Mouse (Mus musculus) left cerebral cortex, postnatal 14 days (tissue): ENCODE data around the gene Cst8. TPM values are rescaled to one million over a fixed set of nuclear protein-coding genes. Genes with fewer than 3 reads are reported as not detected.
"Not testable (repeated sequence)": the region's sequence is repeated elsewhere in the genome, so short reads cannot be mapped to it uniquely, and the experiment has no call there.

Experiments
- DNase-seq, 2 experiments: peaks; one replicate each; pipeline ENCODE4 v3.0.0; 2021 to 2022; ENCODE audit warnings: low spot score in 2 of 2, mixed read lengths in 1 of 2
- intact Hi-C: fragments of 180-260 bp; cut with DNase I; formaldehyde crosslinking; loops from one replicate; pipeline ENCODE4 v1.15.1; 2025
- long read RNA-seq, 2 experiments: library from polyadenylated mRNA; stranded (forward); transcript quantifications; one replicate each; pipeline ENCODE4 v2.0.0; 2021
- total RNA-seq, 2 experiments: library from RNA; stranded (reverse); gene quantifications; 2 replicates each; pipeline ENCODE4 v1.2.3; 2021

Gene Cst8
- total RNA-seq: not detected
- long read RNA-seq, experiment 1: 0 reads
- long read RNA-seq, experiment 2: 0 reads

- intact Hi-C loops: no loop called here
- no peak for DNase-seq
Observed at GRCm38 (mm10) chr2:148798485-148798884, at the start of gene Cst8. TSS of gene Cst8 (plus strand) at chr2:148798785.

GRCm38 (mm10) chr2:148750058-148750457 is 48.5 kb upstream of the Cst8 start, which contains the start of gene Cstl1:
TSS of gene Cstl1 (plus strand) at chr2:148750358.
- DNase-seq: no peak
- intact Hi-C loops: no loop called here

- intact Hi-C loops: loop anchor here (1.0 kb wide), 1 partner anchor 150 kb away; no protein-coding TSS in a partner anchor
- DNase-seq: peak; percentile 89
Observed at GRCm38 (mm10) chr2:148751893-148752813, 46.4 kb upstream of the Cst8 start.

GRCm38 (mm10) chr2:148754310-148754846 is 44.2 kb upstream of the Cst8 start:
- no peak for DNase-seq
- intact Hi-C loops: no loop called here

GRCm38 (mm10) chr2:148763648-148764388 is 34.8 kb upstream of the Cst8 start:
- intact Hi-C loops: no loop called here

GRCm38 (mm10) chr2:148771397-148771796 is 27.2 kb upstream of the Cst8 start, which contains the start of gene Cst11:
TSS of gene Cst11 (minus strand) at chr2:148771497.
- intact Hi-C loops, DNase-seq: not testable (repeated sequence)

More at GRCm38 (mm10) chr2:148763648-148764388, 34.8 kb upstream of the Cst8 start:
- DNase-seq: no peak

- no peak for DNase-seq
- intact Hi-C loops: no loop called here
Observed at GRCm38 (mm10) chr2:148781709-148782108, 16.9 kb upstream of the Cst8 start, which contains the start of gene 8030411F24Rik. TSS of gene 8030411F24Rik (plus strand) at chr2:148782009.

- intact Hi-C loops: no loop called here
- no peak for DNase-seq
Observed at GRCm38 (mm10) chr2:148789142-148789541, 9.4 kb upstream of the Cst8 start, which contains the start of gene Cst12. TSS of gene Cst12 (plus strand) at chr2:148789361.

- no peak for DNase-seq
- intact Hi-C loops: no loop called here
Observed at GRCm38 (mm10) chr2:148801491-148801921, 2.9 kb downstream of the Cst8 start.

- intact Hi-C loops: no loop called here
Observed at GRCm38 (mm10) chr2:148806696-148807095, 8.1 kb downstream of the Cst8 start.

GRCm38 (mm10) chr2:148819909-148820308 is 21.3 kb downstream of the Cst8 start, which contains the start of gene Cst13:
TSS of gene Cst13 (plus strand) at chr2:148820081.
- DNase-seq: no peak
- intact Hi-C loops: no loop called here

More at GRCm38 (mm10) chr2:148806696-148807095, 8.1 kb downstream of the Cst8 start:
- DNase-seq: no peak

- no peak for DNase-seq
- intact Hi-C loops: no loop called here
Observed at GRCm38 (mm10) chr2:148825986-148826385, 27.4 kb downstream of the Cst8 start.

- no peak for DNase-seq
- intact Hi-C loops: no loop called here
Observed at GRCm38 (mm10) chr2:148834912-148835311, 36.3 kb downstream of the Cst8 start, which contains the start of gene Cst9. TSS of gene Cst9 (plus strand) at chr2:148835147.

GRCm38 (mm10) chr2:148838075-148838777 is 39.6 kb downstream of the Cst8 start:
- DNase-seq: no peak
- intact Hi-C loops: no loop called here

- no peak for DNase-seq
- intact Hi-C loops: no loop called here
Observed at GRCm38 (mm10) chr2:148839224-148839623, 40.6 kb downstream of the Cst8 start.

GRCm38 (mm10) chr2:148851116-148851906 is 52.7 kb downstream of the Cst8 start:
- DNase-seq: peak; percentile 88 to 89
- intact Hi-C loops: loop anchor here (1.0 to 5.0 kb wide), 2 partner anchors 51 to 306 kb away; no protein-coding TSS in a partner anchor
